Mouse (Mus musculus) duodenum, adult 2 months (tissue): ENCODE measurements around the gene Ap2a2. TPM values are rescaled to one million over a fixed set of nuclear protein-coding genes. Genes with fewer than 3 reads are reported as not detected.

Source experiments
- polyA plus RNA-seq: library from polyadenylated mRNA; depleted of rRNA; stranded (reverse); fragments of >200 nt; gene quantifications from 2 replicates; pipeline ENCODE4 v1.2.3, GENCODE M21; 2012; ENCODE audit warnings: low replicate concordance; rRNA removed

Ap2a2 gene
- 57.1 and 96.3 TPM in 2 replicates for polyA plus RNA-seq

DNA sequence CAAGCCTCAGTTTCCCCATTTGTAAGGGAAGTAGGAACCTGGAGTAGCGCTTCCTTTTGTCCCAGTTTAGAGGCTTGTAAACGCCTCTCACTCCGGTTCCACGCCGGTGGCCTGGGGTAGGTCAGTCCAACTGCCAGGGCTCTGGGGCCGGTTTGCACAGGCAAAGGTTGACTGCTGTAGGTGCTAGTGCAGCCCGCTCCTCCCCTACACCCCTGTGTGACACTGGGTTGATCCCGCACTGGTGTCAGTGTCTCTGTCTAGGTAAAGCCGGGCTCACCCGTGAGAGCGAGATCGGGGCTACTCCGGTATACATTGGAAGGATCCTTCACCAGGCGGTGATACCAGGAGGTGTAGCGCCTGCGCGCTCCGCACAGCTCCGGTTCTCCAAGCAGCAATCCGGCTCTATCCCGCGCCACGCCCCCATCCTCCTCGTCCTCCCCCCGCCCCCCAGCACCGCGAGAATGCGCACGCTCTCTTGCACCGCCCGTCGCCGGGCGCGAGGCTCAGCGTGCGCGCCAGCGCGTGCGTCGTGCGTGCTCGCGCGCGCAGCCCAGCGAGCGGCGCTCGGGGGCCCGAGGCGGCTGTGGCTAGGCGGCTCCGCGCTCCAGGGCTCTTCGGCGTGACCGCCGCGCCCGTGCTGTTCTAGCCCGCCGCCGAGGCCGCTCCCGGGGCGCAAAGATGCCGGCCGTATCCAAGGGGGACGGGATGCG is at the start of gene Ap2a2:
Ap2a2 (plus strand) TSS at position 492 of the 710 bp plus-strand sequence.

DNA sequence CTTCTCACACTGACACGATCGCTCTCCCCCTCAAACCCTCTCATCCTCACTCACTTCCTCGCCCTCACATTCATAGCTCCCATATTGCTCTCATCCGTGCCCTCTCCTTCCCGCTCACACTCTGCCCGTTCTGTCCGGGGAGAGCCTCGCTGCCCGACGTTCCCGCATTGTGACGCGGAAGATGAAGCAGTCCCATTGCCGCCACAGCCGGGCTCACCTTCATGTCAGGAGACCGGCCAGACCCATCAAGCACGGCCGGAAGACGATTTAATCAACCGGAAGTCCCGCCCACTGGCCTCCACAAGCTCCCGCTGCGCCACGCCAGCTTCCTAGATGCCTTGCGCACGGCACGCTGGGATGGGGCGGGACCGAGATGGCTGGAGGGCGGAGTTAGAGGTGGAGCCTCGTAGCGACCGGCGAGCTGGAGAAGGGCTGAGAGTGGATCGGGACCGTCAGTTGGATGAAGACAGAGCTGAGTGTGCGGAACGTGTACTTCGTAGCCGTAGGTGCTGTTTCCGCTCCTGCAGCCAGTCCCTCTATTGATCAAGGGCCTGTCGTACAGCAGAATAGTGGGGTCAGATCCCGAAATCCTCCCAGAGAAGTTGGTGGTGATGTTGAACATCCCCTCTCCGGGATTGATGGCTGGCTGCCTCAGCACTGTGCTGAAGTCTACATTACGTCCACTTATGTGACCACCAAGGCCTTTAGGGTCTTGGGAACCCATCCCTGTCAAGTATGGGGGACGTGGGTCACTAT is 22.2 kb upstream of the Ap2a2 start, which contains the start of gene Chid1:
Chid1 (minus strand) TSS at position 302 of the 756 bp plus-strand sequence.

Other genes starting within 250 kb of the Ap2a2 start
- 25.6 and 42.3 TPM in 2 replicates for gene Deaf1, start 234.5 kb upstream of the Ap2a2 start, polyA plus RNA-seq
- 17.7 and 21.9 TPM in 2 replicates for gene Tmem80, start 234.4 kb upstream of the Ap2a2 start, polyA plus RNA-seq
- gene Eps8l2, start 223.3 kb upstream of the Ap2a2 start, polyA plus RNA-seq = 289 and 479 TPM in 2 replicates
- 174 and 342 TPM in 2 replicates for gene Taldo1, start 170.0 kb upstream of the Ap2a2 start, polyA plus RNA-seq
- gene Gatd1, start 148.0 kb upstream of the Ap2a2 start, polyA plus RNA-seq = 22.6 and 44.4 TPM in 2 replicates
- gene Cend1, start 132.7 kb upstream of the Ap2a2 start, polyA plus RNA-seq = 1.1 TPM in 2 replicates
- 93.2 and 420 TPM in 2 replicates for gene Slc25a22, start 124.3 kb upstream of the Ap2a2 start, polyA plus RNA-seq
- 9.0 and 12.6 TPM in 2 replicates for gene Pidd1, start 118.1 kb upstream of the Ap2a2 start, polyA plus RNA-seq
- gene Rplp2, start 114.8 kb upstream of the Ap2a2 start, polyA plus RNA-seq = 246 and 380 TPM in 2 replicates
- 208 and 377 TPM in 2 replicates for gene Pnpla2, start 107.0 kb upstream of the Ap2a2 start, polyA plus RNA-seq
- gene Cracr2b, start 101.1 kb upstream of the Ap2a2 start, polyA plus RNA-seq = 47.9 and 73.5 TPM in 2 replicates
- gene Cd151, start 94.8 kb upstream of the Ap2a2 start, polyA plus RNA-seq = 213 and 344 TPM in 2 replicates
- gene Polr2l, start 87.0 kb upstream of the Ap2a2 start, polyA plus RNA-seq = 19.2 and 22.7 TPM in 2 replicates
- gene Tspan4, start 86.9 kb upstream of the Ap2a2 start, polyA plus RNA-seq = 22.4 and 25.5 TPM in 2 replicates
- gene Chid1, start 22.3 kb upstream of the Ap2a2 start, polyA plus RNA-seq = 38.8 and 40.9 TPM in 2 replicates
- 2.0 and 1,221 TPM in 2 replicates for gene Muc6, start 93.1 kb downstream of the Ap2a2 start, polyA plus RNA-seq
- 504 and 1,367 TPM in 2 replicates for gene Muc2, start 128.2 kb downstream of the Ap2a2 start, polyA plus RNA-seq
- gene Muc5ac, start 226.8 kb downstream of the Ap2a2 start, polyA plus RNA-seq = 0.40 and 136 TPM in 2 replicates